Mouse (Mus musculus): Measurements from ENCODE around the gene Chit1.

The Chit1 gene

GRCm38 (mm10) chr1:134142363-134142794 is 31.3 kb downstream of the Chit1 start:
- no peak for DNase-seq (ENCODE audit: low spot score in 2 of 2)

- DNase-seq (ENCODE audit: low spot score in 2 of 2): no peak
Measured at GRCm38 (mm10) chr1:134146066-134146465, 35.0 kb downstream of the Chit1 start.

DNA sequence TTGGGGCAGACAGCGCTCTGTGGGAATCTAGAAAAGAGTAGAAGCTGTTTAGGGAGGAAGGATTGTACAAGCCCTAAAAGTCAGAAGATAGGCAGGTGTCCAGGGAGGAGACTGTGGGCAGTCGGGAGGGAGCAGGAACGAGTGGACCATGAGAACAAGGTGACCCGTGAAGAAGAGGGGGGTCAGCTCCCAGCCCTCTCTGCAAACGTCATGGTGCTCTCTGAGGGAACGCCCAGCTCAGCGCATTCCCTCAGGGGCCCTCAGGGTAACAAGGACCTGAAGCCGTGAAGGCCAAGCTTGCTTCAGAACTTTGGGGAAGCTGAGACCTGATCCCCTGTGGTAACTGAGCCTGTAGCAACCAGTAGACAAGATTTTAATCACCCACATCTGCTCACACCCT is 39.0 kb downstream of the Chit1 start:
- no peak for DNase-seq (ENCODE audit: low spot score in 2 of 2)

DNA sequence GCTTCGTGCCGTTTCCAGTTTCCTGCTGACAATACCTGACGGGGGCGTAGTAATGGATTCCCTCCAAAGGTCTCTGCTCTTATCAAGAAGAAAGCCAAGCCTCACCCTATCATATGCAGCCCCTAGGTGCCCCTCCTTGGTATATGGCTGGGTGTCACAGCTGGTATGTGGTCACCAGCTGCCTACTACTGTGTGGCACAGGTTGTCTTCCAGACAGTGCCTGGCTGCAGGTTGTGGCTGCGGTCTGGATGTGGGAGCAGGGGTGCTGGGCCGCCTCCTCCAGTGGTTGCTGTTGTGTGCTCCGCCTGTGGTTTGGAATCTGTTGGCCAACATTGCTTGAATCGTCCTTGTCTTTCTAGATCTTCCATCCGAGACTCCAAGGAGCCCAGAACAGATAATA is 39.7 kb downstream of the Chit1 start:
- DNase-seq (ENCODE audit: low spot score in 2 of 2): no peak

DNA sequence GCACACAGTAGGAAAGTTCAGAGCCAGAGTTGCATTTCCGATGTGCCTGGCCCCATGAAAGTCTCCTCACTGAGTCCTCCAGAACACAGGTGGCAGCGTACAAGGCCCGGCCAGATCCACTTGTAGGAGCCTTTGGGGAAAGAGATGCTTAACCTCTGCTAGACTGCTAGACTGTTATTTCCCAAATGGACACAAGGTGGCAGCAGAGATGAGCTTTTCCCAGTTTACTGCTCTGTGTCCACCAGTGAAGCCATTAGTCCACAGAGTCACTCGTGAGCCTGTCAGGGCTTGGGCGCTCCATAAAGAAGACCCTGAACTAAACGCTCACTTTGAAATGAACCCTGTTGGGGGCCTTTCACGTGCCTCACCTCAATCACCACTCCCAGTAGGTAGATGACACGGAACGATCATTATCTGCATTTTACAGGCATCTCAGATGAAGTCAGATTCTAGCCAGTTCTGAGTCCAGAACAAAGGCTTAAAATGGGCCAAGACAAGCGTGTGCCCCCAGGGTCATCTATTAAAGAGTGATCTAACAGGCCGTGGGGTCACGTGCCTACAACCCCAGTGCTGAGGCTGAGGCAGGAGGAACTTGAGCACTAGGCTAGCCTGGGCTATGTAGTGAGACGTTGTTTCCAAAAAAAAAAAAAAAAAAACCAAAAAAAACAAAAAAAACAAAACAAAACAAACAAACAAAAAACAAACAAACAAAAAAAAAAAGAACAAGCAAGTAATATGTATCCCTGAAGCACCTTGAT is 40.8 kb downstream of the Chit1 start:
- peak; percentile 40 to 54 for DNase-seq (ENCODE audit: low spot score in 2 of 2)

- no peak for DNase-seq (ENCODE audit: low spot score in 2 of 2)
Measured at GRCm38 (mm10) chr1:134152626-134153590, 41.9 kb downstream of the Chit1 start.

DNA sequence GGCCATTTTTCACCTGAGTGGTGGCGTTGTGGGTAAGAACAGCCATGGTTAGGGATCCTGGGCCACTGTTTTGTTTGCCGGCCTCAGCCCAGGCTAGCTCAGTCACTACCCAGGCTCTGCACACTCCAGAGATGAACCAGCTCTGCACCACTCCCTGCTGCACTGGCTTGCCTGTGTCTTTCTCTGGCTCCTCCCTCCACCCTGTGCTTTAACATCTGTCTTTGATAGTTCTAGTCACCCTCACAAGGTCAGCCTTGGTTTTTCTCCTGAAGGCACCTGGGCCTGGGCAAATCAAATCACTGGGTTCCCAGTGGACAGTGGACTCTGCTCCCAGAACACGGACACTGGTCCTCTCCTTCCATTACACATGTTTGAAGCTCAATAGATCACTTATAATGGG is 43.1 kb downstream of the Chit1 start:
- no peak for DNase-seq (ENCODE audit: low spot score in 2 of 2)

- no peak for DNase-seq (ENCODE audit: low spot score in 2 of 2)
Measured at GRCm38 (mm10) chr1:134154655-134155054, 43.6 kb downstream of the Chit1 start.

DNA sequence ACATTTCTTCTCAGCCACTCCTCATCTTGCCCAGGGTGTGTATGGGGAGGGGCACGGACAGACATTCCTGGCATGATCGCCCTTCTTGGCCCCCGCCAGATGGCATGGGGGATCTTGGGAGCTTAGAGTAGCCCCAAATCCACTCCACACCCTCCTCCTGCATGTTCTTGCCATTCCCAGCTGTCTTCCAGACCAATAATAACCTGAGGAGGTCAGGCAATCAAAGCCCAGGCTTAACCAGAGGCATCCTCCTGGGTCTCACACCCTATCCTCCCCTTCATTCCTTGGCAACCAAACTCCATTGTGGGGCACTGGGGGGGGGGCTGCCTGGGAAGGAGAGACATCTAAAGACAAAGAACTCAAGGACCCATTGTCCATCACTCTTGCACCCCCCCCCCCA is 49.4 kb downstream of the Chit1 start:
- DNase-seq (ENCODE audit: low spot score in 2 of 2): no peak

- no peak for DNase-seq (ENCODE audit: low spot score in 2 of 2)
Measured at GRCm38 (mm10) chr1:134161399-134161798, 50.4 kb downstream of the Chit1 start.

GRCm38 (mm10) chr1:134162510-134163225 is 51.6 kb downstream of the Chit1 start:
- no peak for DNase-seq (ENCODE audit: low spot score in 2 of 2)

- DNase-seq (ENCODE audit: low spot score in 2 of 2): no peak
Measured at GRCm38 (mm10) chr1:134163476-134163875, 52.4 kb downstream of the Chit1 start.

- no peak for DNase-seq (ENCODE audit: low spot score in 2 of 2)
Measured at GRCm38 (mm10) chr1:134164454-134164853, 53.4 kb downstream of the Chit1 start.

GRCm38 (mm10) chr1:134166547-134166946 is 55.5 kb downstream of the Chit1 start:
- DNase-seq (ENCODE audit: low spot score in 2 of 2): no peak

- no peak for DNase-seq (ENCODE audit: low spot score in 2 of 2)
Measured at GRCm38 (mm10) chr1:134167416-134168305, 56.6 kb downstream of the Chit1 start.

GRCm38 (mm10) chr1:134168567-134168966 is 57.5 kb downstream of the Chit1 start:
- DNase-seq (ENCODE audit: low spot score in 2 of 2): no peak

GRCm38 (mm10) chr1:134168985-134169697 is 58.1 kb downstream of the Chit1 start:
- no peak for DNase-seq (ENCODE audit: low spot score in 2 of 2)

- no peak for DNase-seq (ENCODE audit: low spot score in 2 of 2)
Measured at GRCm38 (mm10) chr1:134173081-134173480, 62.0 kb downstream of the Chit1 start.

- no peak for DNase-seq (ENCODE audit: low spot score in 2 of 2)
Measured at GRCm38 (mm10) chr1:134177976-134178375, 66.9 kb downstream of the Chit1 start.

DNA sequence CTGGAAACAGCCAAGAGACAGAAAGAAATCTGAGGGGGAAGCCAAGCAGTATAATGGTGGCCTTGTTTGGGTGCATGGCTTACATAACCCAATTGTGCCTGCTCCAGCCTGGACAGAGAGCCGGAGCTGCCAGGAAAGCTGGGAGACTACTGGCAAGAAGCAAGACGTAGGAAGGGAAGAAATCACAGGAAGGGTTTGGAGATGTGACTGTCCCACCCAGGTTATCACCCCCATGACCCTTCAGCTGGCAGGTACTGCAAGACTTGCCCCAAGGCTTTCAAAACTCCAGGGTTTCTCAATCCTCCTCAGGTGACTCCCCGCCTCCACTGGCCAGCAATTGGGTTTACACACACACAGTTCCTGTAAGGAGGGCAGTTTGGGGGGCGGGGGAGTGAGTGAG is 71.0 kb downstream of the Chit1 start, which contains the start of gene Chil1:
Gene Chil1 (plus strand): TSS at position 152 of the 400 bp plus-strand sequence.
- DNase-seq (ENCODE audit: low spot score in 2 of 2): peak in 1 of 2 experiments; percentile 19
